8 mouse cellular contexts compared by ENCODE assay signal in genomic region chr5:123049271-123049670, GRCm38 (mm10). TPM values are rescaled to one million over a fixed set of nuclear protein-coding genes. Genes with fewer than 3 reads are reported as not detected.
DNase-seq lines count a peak whose midpoint lies in the region; ATAC-seq lines count a peak whose summit lies in the region.

No protein-coding gene starts in this region.

- H3K36me3 ChIP-seq in heart, embryonic 11.5 days (ENCODE audit: control insufficient read depth, insufficient read depth, low read length): no peaks in the 10 kb centered on the region
- no peaks in the 10 kb centered on the region for H3K36me3 ChIP-seq in heart, embryonic 13.5 days
- H3K36me3 ChIP-seq in limb, embryonic 11.5 days (ENCODE audit: control insufficient read depth, insufficient read depth, low read length): no peaks in the 10 kb centered on the region
- no peaks in the 10 kb centered on the region; the same call in 1 of the 2 replicates for H3K36me3 ChIP-seq in midbrain, embryonic 11.5 days (ENCODE audit: control insufficient read depth, insufficient read depth, low read length)

- no peak for DNase-seq in heart, postnatal 36 days
- DNase-seq in ZHBTc4 (ENCODE audit: low read depth, low spot score): peak; percentile 91
- DNase-seq in limb, embryonic 11.5 days (ENCODE audit: low spot score): peak; percentile 73
- peak; percentile 91 for DNase-seq in midbrain, embryonic 11.5 days (ENCODE audit: low spot score, missing footprints)
- DNase-seq in ovary, postnatal 10 days (ENCODE audit: low spot score): no peak
- no peak for DNase-seq in cerebellum, adult 9-10 months

- peak overlapping the region; percentile 23 for H3K4me3 ChIP-seq in heart, embryonic 11.5 days (ENCODE audit: low read depth, low read length)
- H3K4me3 ChIP-seq in heart, embryonic 13.5 days: peak overlapping the region; percentile 34
- peak overlapping the region; percentile 9; the same call in 1 of the 2 replicates for H3K4me3 ChIP-seq in limb, embryonic 11.5 days (ENCODE audit: low read depth, low read length)
- peak overlapping the region; percentile 21 for H3K4me3 ChIP-seq in midbrain, embryonic 11.5 days (ENCODE audit: low read depth, low read length)

- H3K9me3 ChIP-seq in heart, embryonic 11.5 days (replicated peaks; ENCODE audit: control insufficient read depth, low read length): no peaks in the 10 kb centered on the region
- H3K9me3 ChIP-seq in heart, embryonic 13.5 days: peaks cover 2% of the 10 kb centered on the region; the same call in 1 of the 2 replicates
- no peaks in the 10 kb centered on the region for H3K9me3 ChIP-seq in limb, embryonic 11.5 days (ENCODE audit: control insufficient read depth, low read length)
- no peaks in the 10 kb centered on the region for H3K9me3 ChIP-seq in midbrain, embryonic 11.5 days (ENCODE audit: control insufficient read depth, low read length)

- ATAC-seq in heart, embryonic 11.5 days (replicated peaks; ENCODE audit: insufficient number of reproducible peaks, low FRiP score, low TSS enrichment): no peak
- no peak for ATAC-seq in heart, embryonic 13.5 days (ENCODE audit: extremely low read depth, insufficient number of reproducible peaks, low FRiP score, low TSS enrichment)
- no peak for ATAC-seq in limb, embryonic 11.5 days (ENCODE audit: insufficient number of reproducible peaks, low FRiP score, low TSS enrichment, low read depth)
- peak; percentile 70 for ATAC-seq in midbrain, embryonic 11.5 days (ENCODE audit: low FRiP score)

- H3K27ac ChIP-seq in heart, embryonic 11.5 days (ENCODE audit: low read depth, low read length): no peak overlapping the region
- H3K27ac ChIP-seq in heart, embryonic 13.5 days (replicated peaks): no peak overlapping the region
- H3K27ac ChIP-seq in limb, embryonic 11.5 days (replicated peaks; ENCODE audit: low read depth, low read length): 0 out of 2 replicates have a peak overlapping the region, but pooled peaks have one; percentile 22
- no peak overlapping the region; the same call in 1 of the 2 replicates for H3K27ac ChIP-seq in midbrain, embryonic 11.5 days (ENCODE audit: low read depth, low read length)

- WGBS in heart, embryonic 11.5 days (ENCODE audit: insufficient replicate concordance): 6% methylated on average over 12 of the region's 12 CpGs
- 4% methylated on average over 12 of the region's 12 CpGs for WGBS in heart, embryonic 13.5 days
- 4% methylated on average over 12 of the region's 12 CpGs for WGBS in limb, embryonic 11.5 days
- 4% methylated on average over 12 of the region's 12 CpGs for WGBS in midbrain, embryonic 11.5 days

- H3K4me1 ChIP-seq in heart, embryonic 11.5 days (ENCODE audit: control insufficient read depth, insufficient read depth, low read length): no peaks in the 10 kb centered on the region
- peaks cover 15% of the 10 kb centered on the region for H3K4me1 ChIP-seq in heart, embryonic 13.5 days
- no peaks in the 10 kb centered on the region for H3K4me1 ChIP-seq in limb, embryonic 11.5 days (ENCODE audit: control insufficient read depth, insufficient read depth, low read length)
- peaks cover 7% of the 10 kb centered on the region; the same call in 1 of the 2 replicates for H3K4me1 ChIP-seq in midbrain, embryonic 11.5 days (ENCODE audit: control insufficient read depth, insufficient read depth, low read length)

- intact Hi-C loops in heart, postnatal 36 days (cut with DNase I): no loop called here

- peak overlapping the region; percentile 10; the same call in 1 of the 2 replicates for H3K9ac ChIP-seq in heart, embryonic 11.5 days (ENCODE audit: low read depth, low read length)
- peak overlapping the region; percentile 72 for H3K9ac ChIP-seq in heart, embryonic 13.5 days
- H3K9ac ChIP-seq in limb, embryonic 11.5 days (ENCODE audit: low read length): peak overlapping the region; percentile 22; the same call in 1 of the 2 replicates
- H3K9ac ChIP-seq in midbrain, embryonic 11.5 days (ENCODE audit: low read length): peak overlapping the region; percentile 63

- H3K4me2 ChIP-seq in heart, embryonic 11.5 days: peak overlapping the region; percentile 51
- peak overlapping the region; percentile 62 for H3K4me2 ChIP-seq in heart, embryonic 13.5 days
- peak overlapping the region; percentile 42 for H3K4me2 ChIP-seq in limb, embryonic 11.5 days (ENCODE audit: low read depth, severe bottlenecking)
- peak overlapping the region; percentile 51 for H3K4me2 ChIP-seq in midbrain, embryonic 11.5 days

- H3K27me3 ChIP-seq in heart, embryonic 11.5 days (ENCODE audit: control insufficient read depth, insufficient read depth, low read length): no peaks in the 10 kb centered on the region
- no peaks in the 10 kb centered on the region for H3K27me3 ChIP-seq in heart, embryonic 13.5 days (replicated peaks)
- H3K27me3 ChIP-seq in limb, embryonic 11.5 days (ENCODE audit: control insufficient read depth, insufficient read depth, low read length): no peaks in the 10 kb centered on the region
- no peaks in the 10 kb centered on the region for H3K27me3 ChIP-seq in midbrain, embryonic 11.5 days (ENCODE audit: control insufficient read depth, insufficient read depth, low read length)

RNA-seq across cellular contexts. Expression of gene Morn3, which starts 2.5 kb away (rescaled TPM):
- 0.69 TPM in 1 of 2 replicates, not detected in the other for polyA plus RNA-seq in heart, embryonic 11.5 days (2014; fragmentation: Nextera tagmentation; extraction: Ambion mirVana)
- not detected for total RNA-seq in heart, postnatal 36 days (2021)
- polyA plus RNA-seq in heart, embryonic 13.5 days (2015; fragmentation: Nextera tagmentation; extraction: Ambion mirVana): not detected in 2 replicates
- polyA plus RNA-seq in limb, embryonic 11.5 days (2014; fragmentation: Nextera tagmentation; extraction: Ambion mirVana): 0.64 TPM in 1 of 2 replicates, not detected in the other
- not detected in 2 replicates for polyA plus RNA-seq in midbrain, embryonic 11.5 days (2014; fragmentation: Nextera tagmentation; extraction: Ambion mirVana)

RNA-seq across cellular contexts. Expression of gene Tmem120b, which starts 18.9 kb away (rescaled TPM):
- 9.6 and 11.4 TPM in 2 replicates for polyA plus RNA-seq in heart, embryonic 11.5 days (2014; fragmentation: Nextera tagmentation; extraction: Ambion mirVana)
- total RNA-seq in heart, postnatal 36 days (2021): 10 to 100 TPM in 1 of 2 experiments, 1 to 10 TPM in 1; 7.3 to 10.7 TPM
- 11.8 and 12.9 TPM in 2 replicates for polyA plus RNA-seq in heart, embryonic 13.5 days (2015; fragmentation: Nextera tagmentation; extraction: Ambion mirVana)
- polyA plus RNA-seq in limb, embryonic 11.5 days (2014; fragmentation: Nextera tagmentation; extraction: Ambion mirVana): 9.3 and 11.3 TPM in 2 replicates
- 7.6 and 7.9 TPM in 2 replicates for polyA plus RNA-seq in midbrain, embryonic 11.5 days (2014; fragmentation: Nextera tagmentation; extraction: Ambion mirVana)

RNA-seq across cellular contexts. Expression of gene Orai1, which starts 34.4 kb away (rescaled TPM):
- 12.5 and 15.1 TPM in 2 replicates for polyA plus RNA-seq in heart, embryonic 11.5 days (2014; fragmentation: Nextera tagmentation; extraction: Ambion mirVana)
- 10 to 100 TPM; 16.7 to 19.3 TPM for total RNA-seq in heart, postnatal 36 days (2021)
- 19.1 TPM in 2 replicates for polyA plus RNA-seq in heart, embryonic 13.5 days (2015; fragmentation: Nextera tagmentation; extraction: Ambion mirVana)
- 10.0 and 10.3 TPM in 2 replicates for polyA plus RNA-seq in limb, embryonic 11.5 days (2014; fragmentation: Nextera tagmentation; extraction: Ambion mirVana)
- 8.2 and 10.5 TPM in 2 replicates for polyA plus RNA-seq in midbrain, embryonic 11.5 days (2014; fragmentation: Nextera tagmentation; extraction: Ambion mirVana)

RNA-seq across cellular contexts. Expression of gene Kdm2b, which starts 59.6 kb away (rescaled TPM):
- polyA plus RNA-seq in heart, embryonic 11.5 days (2014; fragmentation: Nextera tagmentation; extraction: Ambion mirVana): 26.5 and 28.8 TPM in 2 replicates
- total RNA-seq in heart, postnatal 36 days (2021): 10 to 100 TPM; 16.6 to 19.0 TPM
- 26.3 and 28.2 TPM in 2 replicates for polyA plus RNA-seq in heart, embryonic 13.5 days (2015; fragmentation: Nextera tagmentation; extraction: Ambion mirVana)
- polyA plus RNA-seq in limb, embryonic 11.5 days (2014; fragmentation: Nextera tagmentation; extraction: Ambion mirVana): 67.2 and 79.4 TPM in 2 replicates
- polyA plus RNA-seq in midbrain, embryonic 11.5 days (2014; fragmentation: Nextera tagmentation; extraction: Ambion mirVana): 62.4 and 62.8 TPM in 2 replicates

Comparison
In these comparisons a context has a peak if more than half of its experiments do, and no peak if none do; other contexts are left out.
1. H3K9ac ChIP-seq: peak in every context shown above with its lines; median percentile 72 in heart, embryonic 13.5 days; 63 in midbrain, embryonic 11.5 days; 22 in limb, embryonic 11.5 days; 10 in heart, embryonic 11.5 days.
2. DNase-seq: peak in ZHBTc4 (single experiment), limb, embryonic 11.5 days (single experiment) and midbrain, embryonic 11.5 days (single experiment); none in heart, postnatal 36 days (0 of 2), ovary, postnatal 10 days (single experiment) and cerebellum, adult 9-10 months (single experiment).
3. Peak in every context shown above with its lines, with median percentiles within 50 percentile points of each other: H3K4me2 ChIP-seq and H3K4me3 ChIP-seq.